Mouse (Mus musculus): ENCODE measurements at regions not wholly inside any gene's neighbourhood (a gene's known extent, or its start where the extent isn't known, plus 50 kb on each side); places are given as distances from the start of the nearest gene placed in this dataset.
A peak's percentile ranks its signal among the peaks of the same experiment; 100 is the strongest.

DNA sequence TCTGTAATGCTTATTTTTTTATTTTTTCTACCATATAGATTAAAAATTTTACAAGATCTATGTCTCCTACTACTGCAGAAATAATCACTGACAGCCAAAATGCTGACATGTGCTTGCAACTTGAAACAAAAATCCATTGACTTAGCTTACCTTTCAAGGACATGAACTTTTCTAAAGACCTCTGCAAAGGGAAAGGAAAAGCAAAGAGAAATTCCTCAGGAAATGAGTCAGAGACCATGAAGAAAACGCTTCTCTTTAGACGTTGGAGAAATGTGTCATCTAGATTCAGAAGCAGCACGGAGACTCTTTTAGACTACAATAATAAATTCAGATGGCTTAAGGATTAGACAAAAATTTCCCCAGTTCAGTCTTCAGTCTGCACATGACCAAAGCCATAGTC is 2188.6 kb upstream of the Tenm3 start:
- intact Hi-C loops (cut with DNase I; ENCODE audit: low total_unique reads) = no loop called here
- no peak for DNase-seq

- DNase-seq = no peak
- intact Hi-C loops (cut with DNase I; ENCODE audit: low total_unique reads) = no loop called here
Observed at GRCm38 (mm10) chr8:51010508-51010907, 2166.8 kb upstream of the Tenm3 start.

DNA sequence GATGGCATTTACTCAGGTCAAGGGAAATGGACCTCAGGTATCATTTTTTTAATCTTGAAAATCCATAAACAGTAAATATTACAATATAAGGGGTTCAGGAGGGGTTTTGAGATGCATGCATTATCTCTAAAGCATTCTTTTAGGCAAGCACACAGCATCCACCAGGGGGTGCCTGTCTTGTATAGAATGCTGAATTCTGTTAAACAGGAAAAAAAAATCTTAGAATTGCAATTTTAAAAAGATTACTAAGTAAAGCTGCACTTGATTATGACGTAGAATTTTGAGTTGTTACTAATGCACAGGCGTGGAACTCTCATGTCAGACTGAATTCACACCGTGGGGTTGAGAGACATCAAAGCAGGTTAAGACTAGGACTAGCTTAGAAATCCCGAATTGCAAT is 2123.6 kb upstream of the Tenm3 start:
- intact Hi-C loops (cut with DNase I; ENCODE audit: low total_unique reads) = no loop called here

GRCm38 (mm10) chr8:50917540-50917939 is 2073.8 kb upstream of the Tenm3 start:
- intact Hi-C loops (cut with DNase I; ENCODE audit: low total_unique reads) = no loop called here
- DNase-seq = no peak

More for the DNA sequence above, 2123.6 kb upstream of the Tenm3 start:
- DNase-seq = no peak

GRCm38 (mm10) chr8:50916733-50917113 is 2073.0 kb upstream of the Tenm3 start:
- no peak for DNase-seq
- intact Hi-C loops (cut with DNase I; ENCODE audit: low total_unique reads) = no loop called here

- DNase-seq = peak; percentile 28
- intact Hi-C loops (cut with DNase I; ENCODE audit: low total_unique reads) = no loop called here
Observed at GRCm38 (mm10) chr8:50915876-50916732, 2072.4 kb upstream of the Tenm3 start.

DNA sequence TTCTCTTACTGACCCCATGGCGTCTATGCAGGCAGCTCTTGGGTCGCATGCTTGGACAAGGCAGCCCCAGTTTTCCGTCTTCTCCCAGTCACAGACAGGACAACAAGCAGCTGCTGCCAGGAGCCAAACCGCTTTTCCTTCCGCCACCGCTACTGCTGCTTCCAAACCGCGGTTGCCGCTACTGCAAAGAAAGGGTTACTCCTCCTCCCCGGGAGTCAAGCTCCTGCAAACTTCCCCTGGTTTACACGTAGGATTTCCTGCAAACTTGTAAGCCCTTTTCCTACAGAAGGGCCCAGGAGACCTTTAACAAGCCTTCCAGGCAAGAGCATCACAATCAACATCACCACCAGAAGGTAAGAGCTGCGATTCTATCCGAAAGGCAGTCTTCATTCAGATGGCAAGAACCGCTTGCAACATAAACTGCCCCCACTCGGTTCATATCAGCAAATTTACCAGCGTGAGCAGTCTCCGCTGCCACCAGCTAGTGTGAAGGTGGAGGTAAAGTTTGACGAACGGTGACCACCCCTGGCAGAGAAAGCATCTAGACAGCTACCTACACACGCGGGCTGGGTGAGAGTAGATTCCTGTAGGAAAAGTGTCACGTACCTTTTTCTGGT is 2071.6 kb upstream of the Tenm3 start:
- intact Hi-C loops (cut with DNase I; ENCODE audit: low total_unique reads) = no loop called here
- DNase-seq = peak; percentile 4

- no peak for DNase-seq
- intact Hi-C loops (cut with DNase I; ENCODE audit: low total_unique reads) = no loop called here
Observed at GRCm38 (mm10) chr8:50914615-50915014, 2070.9 kb upstream of the Tenm3 start.

DNA sequence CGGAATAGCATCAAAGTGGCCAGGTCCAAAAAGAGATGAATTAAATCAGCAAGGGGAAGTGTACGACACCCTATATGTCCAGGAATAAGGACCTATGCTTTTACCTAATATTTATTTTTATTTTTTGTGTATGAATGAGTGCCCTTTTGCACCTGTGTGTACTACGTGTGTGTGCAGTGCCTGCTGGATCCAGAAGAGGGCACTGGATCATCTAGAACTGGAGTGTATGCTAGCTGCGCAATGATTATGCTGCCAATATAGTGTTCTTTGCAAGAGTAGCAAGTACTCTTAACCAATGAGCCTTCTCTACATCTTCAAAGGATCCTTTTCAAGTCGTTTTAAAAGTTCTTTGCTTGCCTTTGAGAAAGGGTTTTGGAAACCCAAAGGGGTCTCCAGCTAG is 2034.4 kb upstream of the Tenm3 start:
- intact Hi-C loops (cut with DNase I; ENCODE audit: low total_unique reads) = no loop called here
- DNase-seq = no peak

Measured in gastrocnemius, postnatal 14 days (tissue).